Mouse (Mus musculus): Measurements from ENCODE around the gene Cacna1c. TPM values are rescaled to one million over a fixed set of nuclear protein-coding genes. Genes with fewer than 3 reads are reported as not detected.

The Cacna1c gene
- polyA plus RNA-seq, 1 experiment from 2014 or later = 0.64 TPM

DNA sequence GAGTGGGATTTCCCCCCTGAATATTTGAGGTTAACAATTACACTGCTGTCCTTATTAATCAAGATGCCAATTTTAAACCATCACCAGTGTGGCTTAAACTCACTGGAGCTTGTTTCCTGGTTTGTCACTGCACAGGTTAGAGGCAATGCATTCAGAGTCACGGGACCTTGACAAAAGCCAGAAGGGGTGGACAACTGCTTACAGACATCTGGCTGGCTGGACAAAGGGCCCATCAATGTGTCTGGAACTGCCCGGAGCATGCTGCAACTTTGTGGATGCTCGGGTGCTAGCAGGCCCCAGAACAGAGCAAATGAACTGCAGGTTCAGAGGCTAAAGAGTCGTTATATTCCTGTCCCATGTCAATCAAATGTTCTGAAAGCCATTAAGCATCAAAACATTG, 456.9 kb downstream of the Cacna1c start:
- H3K4me3 ChIP-seq = no peak overlapping the region
- H3K4me1 ChIP-seq = peaks cover 40% of the 10 kb centered on the region
- H3K36me3 ChIP-seq = no peaks in the 10 kb centered on the region
- no peaks in the 10 kb centered on the region for H3K27me3 ChIP-seq (replicated peaks)
- no peak overlapping the region for H3K4me2 ChIP-seq
- H3K9me3 ChIP-seq (replicated peaks) = no peaks in the 10 kb centered on the region
- 60% methylated on average over 4 of the region's 4 CpGs for WGBS (ENCODE audit: insufficient replicate concordance)
- H3K27ac ChIP-seq = no peak overlapping the region
- no peak overlapping the region for H3K9ac ChIP-seq
- no peak for ATAC-seq

DNA sequence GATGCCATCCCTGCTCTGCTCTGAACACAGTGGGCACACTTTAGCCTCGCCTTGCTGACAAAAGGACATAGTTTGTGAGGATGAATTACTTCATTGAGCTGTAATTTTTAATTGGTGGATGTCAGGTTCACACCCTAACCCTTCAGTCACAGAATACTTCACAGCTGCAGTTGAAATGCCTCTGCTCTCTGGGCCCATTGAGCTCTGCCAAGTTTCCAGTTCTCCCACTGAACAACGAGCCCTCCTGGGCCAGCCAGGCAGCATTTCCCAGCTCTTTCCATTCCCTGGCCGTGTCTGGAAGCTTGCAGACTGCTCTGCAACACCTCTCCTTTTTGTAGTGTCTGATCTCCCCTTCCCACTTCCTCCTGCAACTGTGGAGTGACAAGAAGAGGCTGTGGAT, 457.6 kb downstream of the Cacna1c start:
- Histone ChIP-seq H3K4me1 (peaks cover 38% of the 10 kb centered on the region), H3K27ac (no peak overlapping the region), H3K4me3 (no peak overlapping the region), H3K36me3 (no peaks in the 10 kb centered on the region), H3K27me3 (replicated peaks) (no peaks in the 10 kb centered on the region), H3K9ac (no peak overlapping the region), H3K9me3 (replicated peaks) (no peaks in the 10 kb centered on the region), H3K4me2 (no peak overlapping the region)
- 63% methylated on average over 3 of the region's 3 CpGs for WGBS (ENCODE audit: insufficient replicate concordance)
- no peak for ATAC-seq

DNA sequence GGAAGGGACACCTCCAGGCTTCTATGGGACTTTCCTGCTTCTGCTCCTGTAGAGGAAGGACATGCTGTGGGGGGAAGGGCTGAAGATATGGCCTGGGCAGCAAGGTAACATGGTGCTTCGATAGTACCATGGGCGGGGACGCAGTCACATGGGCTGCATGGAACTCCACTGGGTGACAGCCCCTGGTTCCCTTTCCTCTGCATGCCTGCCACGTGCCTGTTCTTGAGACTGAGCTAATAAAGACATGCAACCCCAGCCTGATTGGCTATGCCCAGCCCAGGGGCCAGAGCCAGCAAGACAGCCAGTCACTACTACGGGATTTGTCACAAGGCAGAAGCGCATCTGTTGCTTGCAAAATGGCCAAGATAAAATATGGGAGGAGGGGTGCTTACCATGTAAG, 459.1 kb downstream of the Cacna1c start:
- Histone ChIP-seq H3K27ac (no peak overlapping the region), H3K9me3 (replicated peaks) (no peaks in the 10 kb centered on the region), H3K9ac (no peak overlapping the region), H3K27me3 (replicated peaks) (no peaks in the 10 kb centered on the region), H3K36me3 (no peaks in the 10 kb centered on the region), H3K4me2 (no peak overlapping the region), H3K4me3 (no peak overlapping the region), H3K4me1 (peaks cover 38% of the 10 kb centered on the region)
- ATAC-seq = peak; percentile 83
- WGBS (ENCODE audit: insufficient replicate concordance) = 41% methylated on average over 6 of the region's 6 CpGs

DNA sequence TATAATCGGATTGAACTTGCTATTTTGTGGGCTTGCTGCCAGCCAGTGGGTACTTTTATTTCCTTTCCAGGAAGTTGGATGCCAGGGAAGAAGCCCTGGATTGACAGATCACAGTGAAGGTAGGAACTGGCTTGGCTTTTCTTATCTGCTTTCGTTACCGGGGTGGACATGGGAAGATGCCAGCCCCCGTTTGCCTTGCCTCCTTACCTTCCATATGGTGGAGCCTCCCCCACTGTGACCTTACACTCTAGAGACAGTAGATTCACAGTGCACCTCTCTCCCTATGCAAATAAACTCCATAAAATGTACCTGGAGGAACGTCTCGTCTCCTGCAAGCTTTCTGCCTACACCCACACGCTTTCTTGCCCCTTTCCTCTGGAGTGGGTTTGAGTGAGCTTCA, 459.7 kb downstream of the Cacna1c start:
- no peaks in the 10 kb centered on the region for H3K36me3 ChIP-seq
- H3K4me1 ChIP-seq = peaks cover 38% of the 10 kb centered on the region
- no peak overlapping the region for H3K4me2 ChIP-seq
- ATAC-seq = no peak
- no peak overlapping the region for H3K27ac ChIP-seq
- H3K4me3 ChIP-seq = no peak overlapping the region
- no peaks in the 10 kb centered on the region for H3K9me3 ChIP-seq (replicated peaks)
- no peaks in the 10 kb centered on the region for H3K27me3 ChIP-seq (replicated peaks)
- no peak overlapping the region for H3K9ac ChIP-seq
- 72% methylated on average over 7 of the region's 7 CpGs for WGBS (ENCODE audit: insufficient replicate concordance)

DNA sequence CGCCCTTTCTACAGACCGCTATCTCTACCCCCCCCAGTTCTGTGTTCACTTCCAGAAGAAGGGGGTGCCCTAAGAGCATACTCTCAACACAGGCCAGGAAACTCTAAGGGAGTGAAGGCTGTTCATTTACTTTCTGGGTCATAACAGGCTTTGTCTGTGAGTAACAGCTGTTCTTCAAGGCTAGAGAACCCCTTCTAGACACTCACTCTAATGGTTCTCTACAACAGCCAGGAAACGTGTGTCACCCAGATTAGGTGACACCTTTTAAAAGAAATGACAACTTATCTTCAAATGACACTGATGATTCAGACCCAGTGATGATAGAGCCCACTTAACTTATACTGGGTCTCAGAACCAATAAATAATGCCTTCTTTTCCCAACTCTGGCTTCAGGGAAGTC, 461.1 kb downstream of the Cacna1c start:
- H3K36me3 ChIP-seq = no peaks in the 10 kb centered on the region

DNA sequence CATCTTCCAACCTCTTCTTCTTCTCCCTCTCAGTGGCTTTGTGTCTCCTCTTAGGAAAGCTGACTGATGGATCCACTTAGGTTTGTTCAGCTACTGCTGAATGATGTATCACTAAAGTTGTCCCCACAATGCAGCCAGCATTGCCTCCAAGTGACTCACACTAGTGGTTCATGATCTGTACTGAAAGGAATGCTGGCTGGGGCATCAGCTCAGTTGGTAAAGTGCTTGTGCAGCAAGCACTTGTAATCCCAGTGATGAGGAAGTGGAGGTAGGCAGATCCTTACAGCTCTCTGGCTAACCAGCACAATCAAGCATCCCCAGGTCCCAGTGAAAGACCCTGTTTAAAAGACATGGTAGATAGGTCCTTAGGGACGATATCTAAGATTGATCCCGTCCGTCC, 464.3 kb downstream of the Cacna1c start:
- Histone ChIP-seq H3K36me3 (no peaks in the 10 kb centered on the region), H3K27ac (no peak overlapping the region), H3K9ac (no peak overlapping the region), H3K27me3 (replicated peaks) (no peaks in the 10 kb centered on the region; the same call in 1 of the 2 replicates), H3K9me3 (replicated peaks) (no peaks in the 10 kb centered on the region), H3K4me2 (no peak overlapping the region), H3K4me3 (no peak overlapping the region), H3K4me1 (peaks cover 31% of the 10 kb centered on the region)
- WGBS (ENCODE audit: insufficient replicate concordance) = 94% methylated on average over 3 of the region's 3 CpGs
- no peak for ATAC-seq

More for the DNA sequence above, 461.1 kb downstream of the Cacna1c start:
- Histone ChIP-seq H3K4me3 (no peak overlapping the region), H3K9ac (no peak overlapping the region), H3K27ac (no peak overlapping the region), H3K4me1 (peaks cover 32% of the 10 kb centered on the region), H3K27me3 (replicated peaks) (no peaks in the 10 kb centered on the region), H3K9me3 (replicated peaks) (no peaks in the 10 kb centered on the region), H3K4me2 (no peak overlapping the region)
- 60% methylated on average over 3 of the region's 3 CpGs for WGBS (ENCODE audit: insufficient replicate concordance)
- ATAC-seq = peak; percentile 57

DNA sequence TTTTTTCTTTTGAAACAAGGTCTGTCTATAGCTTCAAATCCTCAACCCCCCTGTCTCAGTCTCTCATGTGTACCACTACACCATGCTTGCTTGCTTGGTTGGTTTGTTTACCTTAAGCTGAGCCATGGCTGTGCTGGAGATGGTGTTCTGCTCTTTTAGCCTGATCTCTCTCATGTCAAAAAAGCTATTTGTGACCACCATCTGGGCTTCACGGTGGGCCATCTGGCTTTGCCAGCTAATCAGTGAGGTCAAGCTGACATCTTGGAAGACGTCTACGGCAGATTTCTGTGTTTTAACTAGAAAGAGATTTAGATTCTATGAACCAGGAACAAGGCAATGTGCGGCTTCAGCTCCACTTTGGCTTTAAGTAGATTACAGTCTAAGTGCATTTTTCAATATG, 471.3 kb downstream of the Cacna1c start:
- Histone ChIP-seq H3K4me3 (no peak overlapping the region), H3K9me3 (replicated peaks) (no peaks in the 10 kb centered on the region), H3K4me1 (peaks cover 8% of the 10 kb centered on the region), H3K27ac (no peak overlapping the region), H3K27me3 (replicated peaks) (peaks cover 15% of the 10 kb centered on the region), H3K4me2 (no peak overlapping the region), H3K36me3 (no peaks in the 10 kb centered on the region), H3K9ac (no peak overlapping the region)
- WGBS (ENCODE audit: insufficient replicate concordance) = 63% methylated on average over 4 of the region's 4 CpGs
- ATAC-seq = no peak

DNA sequence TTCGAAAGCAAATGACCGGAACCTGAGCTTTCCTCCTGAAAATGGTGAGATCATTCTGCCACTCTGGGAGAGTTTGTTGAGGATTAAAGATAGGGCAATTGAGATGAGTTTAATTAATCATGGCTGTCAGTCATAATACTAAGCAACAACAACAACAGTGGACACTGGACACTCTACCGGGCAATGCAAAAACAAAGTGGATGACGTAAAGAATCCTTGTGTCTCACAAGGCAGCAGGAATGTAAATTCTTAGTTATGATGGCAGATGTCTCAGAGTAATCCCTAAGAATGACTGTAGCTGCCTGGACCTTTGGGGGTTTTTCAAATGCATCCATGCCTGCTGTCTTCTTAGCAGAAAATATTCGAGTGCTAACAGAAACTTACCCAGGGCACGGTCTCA, 471.8 kb downstream of the Cacna1c start:
- H3K4me3 ChIP-seq = no peak overlapping the region
- WGBS (ENCODE audit: insufficient replicate concordance) = 82% methylated on average over 6 of the region's 6 CpGs
- no peak overlapping the region for H3K27ac ChIP-seq
- peaks cover 8% of the 10 kb centered on the region for H3K4me1 ChIP-seq
- ATAC-seq = no peak
- no peaks in the 10 kb centered on the region for H3K36me3 ChIP-seq
- H3K9me3 ChIP-seq (replicated peaks) = no peaks in the 10 kb centered on the region
- peaks cover 15% of the 10 kb centered on the region for H3K27me3 ChIP-seq (replicated peaks)
- H3K4me2 ChIP-seq = no peak overlapping the region
- H3K9ac ChIP-seq = no peak overlapping the region

DNA sequence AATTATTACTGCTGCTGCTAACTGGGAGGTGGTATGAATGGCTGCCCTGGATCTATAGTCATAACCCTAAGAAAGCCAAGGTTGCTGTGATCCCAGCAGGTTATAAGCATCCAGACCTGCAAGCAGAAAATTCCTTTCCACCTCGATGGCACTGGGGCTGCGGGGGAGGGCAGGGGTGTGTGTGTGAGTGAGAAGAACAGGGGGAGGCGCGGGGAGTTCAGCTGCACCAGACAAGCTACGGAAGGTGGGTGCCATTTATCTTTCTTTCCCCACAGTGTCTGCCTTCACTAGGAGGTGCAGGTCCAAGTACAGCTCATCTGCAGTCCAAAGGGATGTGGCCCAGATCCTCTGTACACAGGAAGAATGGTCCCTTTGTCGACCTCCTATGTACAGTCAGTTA, 473.9 kb downstream of the Cacna1c start:
- H3K4me2 ChIP-seq = no peak overlapping the region
- no peak for ATAC-seq
- no peak overlapping the region for H3K4me3 ChIP-seq
- no peaks in the 10 kb centered on the region for H3K4me1 ChIP-seq
- no peak overlapping the region for H3K27ac ChIP-seq
- no peak overlapping the region for H3K9ac ChIP-seq
- WGBS (ENCODE audit: insufficient replicate concordance) = 56% methylated on average over 6 of the region's 6 CpGs
- H3K27me3 ChIP-seq (replicated peaks) = peaks cover 15% of the 10 kb centered on the region
- H3K9me3 ChIP-seq (replicated peaks) = no peaks in the 10 kb centered on the region
- no peaks in the 10 kb centered on the region for H3K36me3 ChIP-seq

DNA sequence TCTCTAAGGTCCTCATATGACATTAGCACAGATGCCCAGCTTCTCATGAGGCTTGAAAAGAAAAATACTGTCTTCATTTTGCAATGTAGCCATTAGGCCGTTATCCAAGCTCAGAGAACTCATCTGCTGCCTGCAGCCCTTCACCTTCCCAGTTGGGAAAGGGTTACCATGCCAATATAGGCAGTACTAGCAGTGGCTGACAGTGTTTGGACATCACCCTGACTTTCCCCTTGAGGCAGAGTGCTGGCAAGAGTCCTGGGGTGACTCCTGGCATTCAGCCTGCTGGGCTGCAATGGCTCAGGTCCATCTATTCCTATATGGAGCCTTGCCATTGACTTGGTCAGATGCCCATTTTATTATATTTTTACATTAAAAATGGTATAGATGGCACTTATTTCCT, 476.7 kb downstream of the Cacna1c start:
- peaks cover 16% of the 10 kb centered on the region; the same call in 1 of the 2 replicates for H3K27me3 ChIP-seq (replicated peaks)
- H3K4me3 ChIP-seq = no peak overlapping the region
- H3K9ac ChIP-seq = no peak overlapping the region
- no peak for ATAC-seq
- H3K36me3 ChIP-seq = no peaks in the 10 kb centered on the region
- no peaks in the 10 kb centered on the region for H3K9me3 ChIP-seq (replicated peaks)
- no peaks in the 10 kb centered on the region for H3K4me1 ChIP-seq
- 77% methylated on average over 1 of the region's 1 CpGs for WGBS (ENCODE audit: insufficient replicate concordance)
- no peak overlapping the region for H3K4me2 ChIP-seq
- H3K27ac ChIP-seq = no peak overlapping the region

DNA sequence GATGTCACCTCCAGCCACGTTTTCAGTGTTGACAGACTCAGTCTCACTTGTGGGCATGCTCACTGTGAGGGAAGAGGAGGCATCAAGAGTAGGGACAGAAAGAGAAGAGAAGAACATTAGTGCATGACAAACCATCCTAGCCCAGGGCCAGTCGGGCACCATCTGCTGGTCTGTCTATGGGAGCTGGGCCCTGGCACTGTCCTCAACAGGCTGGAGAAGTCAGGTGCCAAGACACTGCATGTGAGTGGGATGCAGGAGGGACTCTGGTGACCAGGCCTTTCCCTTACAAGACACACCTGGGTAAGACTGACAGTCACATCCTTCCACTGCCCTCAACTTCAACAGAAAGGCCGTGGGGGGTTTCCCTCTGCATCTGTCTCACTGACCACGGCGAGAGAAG, 482.9 kb downstream of the Cacna1c start:
- Histone ChIP-seq H3K27ac (no peak overlapping the region), H3K4me1 (no peaks in the 10 kb centered on the region), H3K4me2 (no peak overlapping the region), H3K9me3 (replicated peaks) (no peaks in the 10 kb centered on the region), H3K36me3 (no peaks in the 10 kb centered on the region), H3K27me3 (replicated peaks) (peaks cover 8% of the 10 kb centered on the region; the same call in 1 of the 2 replicates), H3K9ac (no peak overlapping the region), H3K4me3 (no peak overlapping the region)
- WGBS (ENCODE audit: insufficient replicate concordance) = 89% methylated on average over 5 of the region's 5 CpGs
- no peak for ATAC-seq

DNA sequence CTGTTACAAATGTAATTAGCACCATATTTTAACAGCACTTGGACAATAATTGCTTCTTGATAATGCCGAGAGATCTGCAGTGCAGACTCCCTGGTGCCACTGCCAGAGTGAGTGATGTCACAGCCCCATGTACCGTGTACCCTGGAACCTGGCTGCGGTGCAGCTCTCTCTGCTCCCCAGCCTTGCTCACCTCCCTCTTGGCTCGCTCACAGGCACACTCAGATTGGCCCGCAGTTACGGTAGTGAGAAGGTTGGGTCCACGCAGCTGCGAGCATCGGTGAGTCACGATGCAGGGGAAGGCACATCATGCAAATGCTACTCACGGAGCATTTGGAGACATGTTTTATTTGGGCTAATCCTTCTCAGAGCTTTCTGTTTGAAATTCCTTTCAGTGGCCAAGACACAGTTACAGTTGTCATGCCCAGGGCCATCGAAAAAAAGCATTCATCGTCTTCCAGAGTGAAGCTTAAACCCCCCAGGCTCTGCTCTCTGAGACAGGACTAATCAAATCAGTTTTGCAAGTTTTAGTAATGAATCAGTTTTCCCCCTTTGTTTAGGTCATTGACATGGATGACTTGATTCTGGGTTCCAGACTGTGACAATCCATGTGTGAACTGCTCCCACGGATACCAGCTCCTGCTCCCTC, 484.4 kb downstream of the Cacna1c start:
- WGBS (ENCODE audit: insufficient replicate concordance) = 81% methylated on average over 14 of the region's 14 CpGs
- ATAC-seq = no peak
- Histone ChIP-seq H3K9me3 (replicated peaks) (no peaks in the 10 kb centered on the region), H3K27me3 (replicated peaks) (peaks cover 5% of the 10 kb centered on the region; the same call in 1 of the 2 replicates), H3K27ac (no peak overlapping the region), H3K4me2 (no peak overlapping the region), H3K4me1 (no peaks in the 10 kb centered on the region), H3K4me3 (no peak overlapping the region), H3K36me3 (no peaks in the 10 kb centered on the region), H3K9ac (no peak overlapping the region)

DNA sequence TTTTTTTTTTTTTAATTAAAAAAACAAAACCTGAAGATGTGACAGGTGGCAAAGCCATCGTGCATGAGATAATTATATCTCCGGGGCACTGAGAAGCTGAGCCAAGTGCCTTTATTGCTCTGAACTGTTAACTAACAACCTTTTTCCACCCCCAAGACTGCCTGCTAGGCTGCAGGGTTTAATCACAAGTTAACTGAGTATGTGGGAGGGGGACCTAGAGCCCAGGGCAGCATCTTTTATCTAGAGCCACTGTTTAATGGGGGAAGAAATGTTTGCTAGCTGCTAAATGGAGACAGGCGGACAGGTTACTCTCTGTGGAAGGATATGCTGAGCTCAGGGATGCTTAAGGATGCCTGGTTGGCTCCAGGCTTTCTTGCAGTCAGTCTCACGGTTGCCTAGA, 489.2 kb downstream of the Cacna1c start:
- Histone ChIP-seq H3K9me3 (replicated peaks) (no peaks in the 10 kb centered on the region), H3K27ac (no peak overlapping the region), H3K4me3 (no peak overlapping the region), H3K4me1 (no peaks in the 10 kb centered on the region), H3K36me3 (no peaks in the 10 kb centered on the region), H3K9ac (no peak overlapping the region), H3K4me2 (no peak overlapping the region), H3K27me3 (replicated peaks) (peaks cover 5% of the 10 kb centered on the region; the same call in 1 of the 2 replicates)
- WGBS (ENCODE audit: insufficient replicate concordance) = 60% methylated on average over 4 of the region's 4 CpGs
- ATAC-seq = no peak

Measured in liver, embryonic 12.5 days (tissue).